Mouse (Mus musculus): ENCODE results near the gene Pfkm. TPM values are rescaled to one million over a fixed set of nuclear protein-coding genes. Genes with fewer than 3 reads are reported as not detected.
A peak's percentile ranks its signal among the peaks of the same experiment; 100 is the strongest.

Pfkm gene
- polyA plus RNA-seq, 1 experiment = 471 TPM

- no peak for TF ChIP-seq CTCF (IDR thresholded peaks at IDR 0.05; ENCODE audit: borderline replicate concordance, insufficient read depth, low read depth, low read length)
- no peak for TF ChIP-seq POLR2A (IDR thresholded peaks at IDR 0.05; ENCODE audit: borderline replicate concordance, insufficient read depth, low read length)
- no peak overlapping the region for H3K4me3 ChIP-seq (replicated peaks; ENCODE audit: insufficient read depth, low read depth, low read length)
- DNase-seq = no peak
- WGBS = 87% methylated on average over 6 of the region's 6 CpGs
- no peak overlapping the region for H3K27ac ChIP-seq (ENCODE audit: insufficient read depth, low read length)
- H3K4me1 ChIP-seq (ENCODE audit: control insufficient read depth, insufficient read depth, low read length) = no peaks in the 10 kb centered on the region; the same call in 1 of the 2 replicates
- H3K27me3 ChIP-seq (ENCODE audit: control insufficient read depth, insufficient read depth, low read length) = no peaks in the 10 kb centered on the region
Measured at GRCm38 (mm10) chr15:98102401-98102800, 10.0 kb downstream of the Pfkm start.

GRCm38 (mm10) chr15:98106506-98106905 lies 14.1 kb downstream of the Pfkm start:
- Histone ChIP-seq H3K27me3 (ENCODE audit: control insufficient read depth, insufficient read depth, low read length) (no peaks in the 10 kb centered on the region), H3K27ac (ENCODE audit: insufficient read depth, low read length) (no peak overlapping the region), H3K4me1 (ENCODE audit: control insufficient read depth, insufficient read depth, low read length) (peaks cover 14% of the 10 kb centered on the region), H3K4me3 (replicated peaks; ENCODE audit: insufficient read depth, low read depth, low read length) (no peak overlapping the region)
- no peak for DNase-seq
- 71% methylated on average over 6 of the region's 6 CpGs for WGBS
- no peak for TF ChIP-seq CTCF (IDR thresholded peaks at IDR 0.05; ENCODE audit: borderline replicate concordance, insufficient read depth, low read depth, low read length)
- no peak for TF ChIP-seq POLR2A (IDR thresholded peaks at IDR 0.05; ENCODE audit: borderline replicate concordance, insufficient read depth, low read length)

GRCm38 (mm10) chr15:98107230-98107629 lies 14.8 kb downstream of the Pfkm start:
- Histone ChIP-seq H3K4me3 (replicated peaks; ENCODE audit: insufficient read depth, low read depth, low read length) (no peak overlapping the region), H3K27ac (ENCODE audit: insufficient read depth, low read length) (no peak overlapping the region), H3K27me3 (ENCODE audit: control insufficient read depth, insufficient read depth, low read length) (no peaks in the 10 kb centered on the region), H3K4me1 (ENCODE audit: control insufficient read depth, insufficient read depth, low read length) (peaks cover 20% of the 10 kb centered on the region)
- 90% methylated on average over 6 of the region's 6 CpGs for WGBS
- TF ChIP-seq POLR2A (IDR thresholded peaks at IDR 0.05; ENCODE audit: borderline replicate concordance, insufficient read depth, low read length) (no peak), CTCF (IDR thresholded peaks at IDR 0.05; ENCODE audit: borderline replicate concordance, insufficient read depth, low read depth, low read length) (no peak)
- DNase-seq = no peak

- DNase-seq = no peak
- TF ChIP-seq CTCF (IDR thresholded peaks at IDR 0.05; ENCODE audit: borderline replicate concordance, insufficient read depth, low read depth, low read length) (no peak), POLR2A (IDR thresholded peaks at IDR 0.05; ENCODE audit: borderline replicate concordance, insufficient read depth, low read length) (no peak)
- WGBS = 34% methylated on average over 11 of the region's 11 CpGs
- peak overlapping the region; percentile 76 for H3K4me3 ChIP-seq (replicated peaks; ENCODE audit: insufficient read depth, low read depth, low read length)
- H3K27me3 ChIP-seq (ENCODE audit: control insufficient read depth, insufficient read depth, low read length) = no peaks in the 10 kb centered on the region
- peak overlapping the region; percentile 63; the same call in 1 of the 2 replicates for H3K27ac ChIP-seq (ENCODE audit: insufficient read depth, low read length)
- peaks cover 20% of the 10 kb centered on the region for H3K4me1 ChIP-seq (ENCODE audit: control insufficient read depth, insufficient read depth, low read length)
Measured at GRCm38 (mm10) chr15:98107703-98108296, 15.4 kb downstream of the Pfkm start.

- TF ChIP-seq POLR2A (IDR thresholded peaks at IDR 0.05; ENCODE audit: borderline replicate concordance, insufficient read depth, low read length) = peak; percentile 84
- TF ChIP-seq CTCF (IDR thresholded peaks at IDR 0.05; ENCODE audit: borderline replicate concordance, insufficient read depth, low read depth, low read length) = no peak; the same call in 1 of the 2 replicates
- DNase-seq = peak; percentile 92 to 94
- no peaks in the 10 kb centered on the region for H3K27me3 ChIP-seq (ENCODE audit: control insufficient read depth, insufficient read depth, low read length)
- H3K4me1 ChIP-seq (ENCODE audit: control insufficient read depth, insufficient read depth, low read length) = peaks cover 20% of the 10 kb centered on the region
- peak overlapping the region; percentile 63 for H3K27ac ChIP-seq (ENCODE audit: insufficient read depth, low read length)
- WGBS = under 1% methylated on average over 37 of the region's 37 CpGs
- peak overlapping the region; percentile 76 for H3K4me3 ChIP-seq (replicated peaks; ENCODE audit: insufficient read depth, low read depth, low read length)
Measured at GRCm38 (mm10) chr15:98108297-98109152, 16.1 kb downstream of the Pfkm start.

GRCm38 (mm10) chr15:98111791-98112190 lies 19.4 kb downstream of the Pfkm start:
- Histone ChIP-seq H3K4me3 (replicated peaks; ENCODE audit: insufficient read depth, low read depth, low read length) (no peak overlapping the region), H3K27ac (ENCODE audit: insufficient read depth, low read length) (no peak overlapping the region), H3K27me3 (ENCODE audit: control insufficient read depth, insufficient read depth, low read length) (no peaks in the 10 kb centered on the region), H3K4me1 (ENCODE audit: control insufficient read depth, insufficient read depth, low read length) (peaks cover 40% of the 10 kb centered on the region)
- 43% methylated on average over 5 of the region's 5 CpGs for WGBS
- DNase-seq = peak in 1 of 2 experiments; percentile 36
- TF ChIP-seq POLR2A (IDR thresholded peaks at IDR 0.05; ENCODE audit: borderline replicate concordance, insufficient read depth, low read length) (no peak), CTCF (IDR thresholded peaks at IDR 0.05; ENCODE audit: borderline replicate concordance, insufficient read depth, low read depth, low read length) (no peak)

- Histone ChIP-seq H3K27ac (ENCODE audit: insufficient read depth, low read length) (peak overlapping the region; percentile 85), H3K4me3 (replicated peaks; ENCODE audit: insufficient read depth, low read depth, low read length) (peak overlapping the region; percentile 9), H3K4me1 (ENCODE audit: control insufficient read depth, insufficient read depth, low read length) (peaks cover 36% of the 10 kb centered on the region), H3K27me3 (ENCODE audit: control insufficient read depth, insufficient read depth, low read length) (no peaks in the 10 kb centered on the region)
- peak; percentile 50 to 72 for DNase-seq
- WGBS = 40% methylated on average over 10 of the region's 10 CpGs
- TF ChIP-seq CTCF (IDR thresholded peaks at IDR 0.05; ENCODE audit: borderline replicate concordance, insufficient read depth, low read depth, low read length) = no peak
- no peak for TF ChIP-seq POLR2A (IDR thresholded peaks at IDR 0.05; ENCODE audit: borderline replicate concordance, insufficient read depth, low read length)
Measured at GRCm38 (mm10) chr15:98114098-98114851, 21.9 kb downstream of the Pfkm start.

Measured in cerebellum, adult 2 months (tissue).